Mouse (Mus musculus) adipose tissue, adult 10 weeks (tissue): Measurements from ENCODE around the gene Cyp2d12. TPM values are rescaled to one million over a fixed set of nuclear protein-coding genes. Genes with fewer than 3 reads are reported as not detected.

ENCODE experiments used
- polyA plus RNA-seq: library from polyadenylated mRNA; stranded (reverse); fragments of 350-450 nt; fragmentation: Illumina TruSeq; extraction: RNeasy Lipid Tissue Mini Kit (QIAGEN cat#74804); gene quantifications from one replicate; pipeline ENCODE4 v1.2.3, GENCODE M21; 2014; ENCODE audit warnings: low read depth, low replicate concordance

The Cyp2d12 gene
- not detected for polyA plus RNA-seq

DNA sequence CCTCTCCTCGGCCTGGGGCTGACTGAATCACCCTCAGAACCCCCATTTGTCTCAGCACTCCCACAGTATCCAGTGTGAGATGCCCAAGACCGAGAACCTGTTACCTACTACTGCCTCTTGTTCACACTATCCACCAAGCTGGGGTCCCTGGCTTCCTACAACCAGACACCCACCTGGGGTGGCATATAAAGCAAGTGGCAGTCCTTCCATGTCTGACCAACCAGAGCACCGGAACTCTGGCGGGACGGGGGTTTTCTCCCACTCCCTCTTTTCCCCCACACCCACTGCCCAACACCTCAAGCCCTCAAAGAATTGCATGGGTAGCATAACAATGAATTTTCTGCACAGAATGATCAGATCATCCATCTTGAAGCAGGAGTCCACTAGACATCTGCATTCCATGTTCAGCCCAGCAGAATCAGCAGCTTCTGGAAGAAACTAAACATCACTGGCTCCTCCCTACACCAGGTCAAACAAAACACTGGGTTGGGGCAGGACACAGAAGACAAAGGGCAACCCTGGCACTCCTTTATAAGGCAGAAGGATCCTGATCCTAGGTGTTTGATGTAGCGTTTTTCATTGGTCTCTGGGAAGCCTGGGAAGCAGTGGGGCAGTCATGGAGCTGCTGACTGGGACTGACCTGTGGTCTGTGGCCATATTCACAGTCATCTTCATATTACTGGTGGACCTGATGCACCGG, at the start of gene Cyp2d12:
Gene Cyp2d12 (plus strand): TSS at position 542 of the 700 bp plus-strand sequence.

Other genes starting within 250 kb of the Cyp2d12 start
- gene Naga, start 216.1 kb upstream of the Cyp2d12 start, polyA plus RNA-seq, result 90.8 TPM
- gene Pheta2, start 216.1 kb upstream of the Cyp2d12 start, polyA plus RNA-seq, result 1.4 TPM
- 191 TPM for gene Smdt1, start 216.1 kb upstream of the Cyp2d12 start, polyA plus RNA-seq
- 283 TPM for gene Ndufa6, start 200.8 kb upstream of the Cyp2d12 start, polyA plus RNA-seq
- 31.2 TPM for gene Cyp2d22, start 174.8 kb upstream of the Cyp2d12 start, polyA plus RNA-seq
- gene Cyp2d11, start 161.1 kb upstream of the Cyp2d12 start, polyA plus RNA-seq, result not detected
- gene Cyp2d10, start 147.9 kb upstream of the Cyp2d12 start, polyA plus RNA-seq, result not detected
- 1.6 TPM for gene Cyp2d9, start 121.6 kb upstream of the Cyp2d12 start, polyA plus RNA-seq
- gene Cyp2d34, start 65.9 kb downstream of the Cyp2d12 start, polyA plus RNA-seq, result not detected
- gene Cyp2d40, start 209.1 kb downstream of the Cyp2d12 start, polyA plus RNA-seq, result not detected
- gene Cyp2d26, start 239.2 kb downstream of the Cyp2d12 start, polyA plus RNA-seq, result 0.53 TPM